Mouse (Mus musculus) cerebellum, adult 2 months (tissue): ENCODE data around the gene Hdac9.

Experiments used
- CTCF ChIP-seq: fragments of 200-500 bp; IDR thresholded peaks from 2 replicates; pipeline ENCODE4 v1.5.1; 2011; ENCODE audit warnings: low read depth, mild to moderate bottlenecking, control low read depth, low read length, moderate library complexity, borderline replicate concordance; ENCODE audit not compliant: insufficient read depth
- POLR2A ChIP-seq: fragments of 200-500 bp; IDR thresholded peaks from 2 replicates; pipeline ENCODE4 v1.6.1; 2011; ENCODE audit warnings: low read length, control low read depth, borderline replicate concordance; ENCODE audit not compliant: insufficient read depth

- TF ChIP-seq CTCF, result no peak
- TF ChIP-seq POLR2A, result no peak
Observed at GRCm38 (mm10) chr12:34452643-34453042, 464.3 kb downstream of the Hdac9 start.
